Mouse (Mus musculus): ENCODE data around the gene Adarb2.
"Not testable (repeated sequence)": the region's sequence is repeated elsewhere in the genome, so short reads cannot be mapped to it uniquely, and the experiment has no call there.

Adarb2 gene

DNA sequence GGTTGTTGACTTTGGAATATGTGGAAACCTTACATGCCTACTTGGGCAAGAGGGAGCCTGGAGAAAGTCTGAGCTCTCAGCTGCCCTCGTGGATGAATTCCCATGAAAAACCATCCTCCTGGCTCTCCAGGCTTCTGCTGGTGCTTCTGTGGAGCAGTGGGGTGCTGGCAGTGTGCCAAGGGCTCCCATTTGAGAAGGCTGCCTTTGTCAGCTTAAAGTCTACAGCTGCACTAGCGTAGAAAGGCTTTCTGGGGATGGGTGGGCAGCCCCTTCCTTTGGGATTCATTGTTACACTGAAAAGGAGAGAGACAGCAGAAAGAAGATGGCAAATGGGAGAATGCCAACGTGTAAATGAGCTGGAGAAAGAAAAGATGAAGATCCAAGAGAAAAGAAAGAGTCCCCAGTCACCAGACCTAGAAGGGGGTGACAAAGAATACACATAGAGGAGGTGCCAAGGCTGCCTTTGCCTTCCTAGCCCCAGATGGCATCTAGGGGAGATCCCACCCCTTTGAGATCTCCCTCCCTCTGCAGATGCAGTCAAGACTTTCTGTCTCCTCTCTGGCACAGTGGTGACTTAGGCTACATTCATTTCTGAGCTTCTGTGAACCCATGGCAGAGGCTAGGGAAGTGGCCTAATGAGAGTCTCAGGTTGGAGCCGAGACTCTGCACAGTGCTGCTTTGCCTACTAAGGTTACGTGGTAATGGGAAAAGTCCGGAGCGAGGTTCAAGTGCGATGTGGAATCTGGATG, 381.8 kb downstream of the Adarb2 start:
- DNase-seq (ENCODE audit: low read depth, low spot score) = no peak

- DNase-seq (ENCODE audit: low read depth, low spot score) = no peak
Measured at GRCm38 (mm10) chr13:8587447-8587846, 384.8 kb downstream of the Adarb2 start.

- DNase-seq (ENCODE audit: low read depth, low spot score) = no peak
Measured at GRCm38 (mm10) chr13:8590460-8590859, 387.8 kb downstream of the Adarb2 start.

DNA sequence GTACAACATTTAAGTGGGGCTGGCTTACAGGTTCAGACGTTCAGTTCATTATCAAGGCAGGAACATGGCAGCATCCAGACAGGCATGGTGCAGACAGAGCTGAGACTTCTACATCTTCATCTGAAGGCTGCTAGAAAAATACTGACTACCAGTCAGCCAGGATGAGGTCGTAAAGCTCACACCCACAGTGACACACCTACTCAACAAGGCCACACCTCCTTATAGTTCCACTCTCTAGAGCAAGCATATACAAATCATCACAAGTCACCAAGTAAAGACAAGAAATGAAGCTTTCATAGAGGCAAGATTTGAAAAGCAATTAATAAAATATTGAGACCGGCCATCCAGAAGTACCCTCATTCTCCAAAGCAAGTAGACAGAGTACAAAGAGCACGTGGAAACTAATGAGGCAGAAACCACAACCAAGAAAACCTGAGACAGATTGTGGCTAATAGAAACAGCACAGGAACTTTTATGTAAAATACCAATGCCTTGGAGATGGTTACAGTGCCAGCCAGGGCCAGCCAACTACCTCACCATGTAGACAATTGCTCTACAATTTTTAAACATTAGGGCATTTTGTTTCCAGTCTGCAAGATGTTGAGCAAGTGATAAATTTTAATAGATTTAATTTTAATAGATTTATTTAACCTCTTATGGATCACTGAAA, 394.4 kb downstream of the Adarb2 start:
- DNase-seq (ENCODE audit: low read depth, low spot score) = no peak

- no peak for DNase-seq (ENCODE audit: low read depth, low spot score)
Measured at GRCm38 (mm10) chr13:8597647-8598017, 395.0 kb downstream of the Adarb2 start.

GRCm38 (mm10) chr13:8605645-8606044, 403.0 kb downstream of the Adarb2 start:
- no peak for DNase-seq (ENCODE audit: low read depth, low spot score)

- no peak for DNase-seq (ENCODE audit: low read depth, low spot score)
Measured at GRCm38 (mm10) chr13:8608040-8608439, 405.4 kb downstream of the Adarb2 start.

GRCm38 (mm10) chr13:8608918-8609317, 406.3 kb downstream of the Adarb2 start:
- DNase-seq (ENCODE audit: low read depth, low spot score) = not testable (repeated sequence)

- no peak for DNase-seq (ENCODE audit: low read depth, low spot score)
Measured at GRCm38 (mm10) chr13:8610956-8611355, 408.3 kb downstream of the Adarb2 start.

DNA sequence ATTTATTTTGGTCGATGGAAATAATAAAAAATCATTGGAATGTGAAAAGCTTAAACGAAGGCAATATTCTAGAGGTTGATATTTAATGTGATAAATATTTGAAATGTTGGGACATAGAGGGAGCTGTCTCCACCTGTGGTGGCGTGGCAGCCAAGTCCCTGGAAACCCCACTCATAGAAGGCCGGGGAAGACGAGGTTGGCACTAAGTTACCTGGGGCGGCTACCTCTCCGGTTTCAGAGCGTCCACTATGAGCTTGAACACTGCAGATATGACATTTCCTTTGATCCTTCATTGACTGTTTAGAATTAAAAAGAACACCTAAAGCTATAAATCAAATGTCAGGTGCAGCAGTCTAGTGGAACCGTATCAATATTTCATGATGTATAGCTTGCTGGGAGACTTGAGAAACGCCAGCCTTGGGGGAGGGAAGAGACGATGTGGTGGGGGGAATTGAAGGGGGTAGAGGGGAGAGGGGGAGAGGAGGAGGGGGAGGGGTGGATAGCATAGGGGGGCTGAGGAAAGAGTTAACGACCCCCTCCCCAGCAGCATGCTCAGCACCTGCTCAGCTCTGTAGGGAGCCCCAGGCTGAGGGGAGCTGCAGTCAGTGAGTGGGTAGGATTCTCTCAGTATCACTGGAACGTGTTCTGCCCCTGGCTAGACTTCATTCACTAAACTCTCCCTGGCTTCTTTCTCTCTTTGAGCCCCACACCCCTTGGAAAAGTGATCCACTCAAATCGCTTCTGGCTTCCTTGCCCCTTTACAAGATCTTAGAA, 410.1 kb downstream of the Adarb2 start:
- DNase-seq (ENCODE audit: low read depth, low spot score) = no peak

GRCm38 (mm10) chr13:8616685-8617084, 414.0 kb downstream of the Adarb2 start:
- no peak for DNase-seq (ENCODE audit: low read depth, low spot score)

GRCm38 (mm10) chr13:8622263-8622662, 419.6 kb downstream of the Adarb2 start:
- DNase-seq (ENCODE audit: low read depth, low spot score) = no peak

GRCm38 (mm10) chr13:8629565-8629964, 426.9 kb downstream of the Adarb2 start:
- DNase-seq (ENCODE audit: low read depth, low spot score) = no peak

GRCm38 (mm10) chr13:8631618-8632017, 429.0 kb downstream of the Adarb2 start:
- no peak for DNase-seq (ENCODE audit: low read depth, low spot score)

DNA sequence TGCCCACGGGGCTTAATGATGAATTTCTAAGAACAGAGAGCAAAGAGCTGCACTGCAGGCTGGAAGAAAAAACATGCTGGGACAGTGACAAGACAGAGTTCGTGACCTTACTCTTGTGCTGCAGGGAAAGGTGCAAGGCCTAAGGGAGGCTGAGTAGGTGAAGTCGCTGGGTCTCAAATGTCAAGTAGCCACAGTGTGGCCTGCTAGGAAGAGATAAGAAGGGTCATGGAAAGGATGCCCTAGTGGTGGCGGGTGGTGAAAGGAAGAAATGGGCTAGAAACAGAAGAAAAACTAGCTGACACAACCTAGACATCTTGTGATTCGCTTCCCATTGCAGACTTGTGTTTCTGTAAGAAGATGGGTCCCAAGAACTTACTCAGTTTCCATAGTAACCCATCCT, 429.4 kb downstream of the Adarb2 start:
- DNase-seq (ENCODE audit: low read depth, low spot score) = no peak

GRCm38 (mm10) chr13:8633385-8634337, 431.0 kb downstream of the Adarb2 start:
- no peak for DNase-seq (ENCODE audit: low read depth, low spot score)

DNA sequence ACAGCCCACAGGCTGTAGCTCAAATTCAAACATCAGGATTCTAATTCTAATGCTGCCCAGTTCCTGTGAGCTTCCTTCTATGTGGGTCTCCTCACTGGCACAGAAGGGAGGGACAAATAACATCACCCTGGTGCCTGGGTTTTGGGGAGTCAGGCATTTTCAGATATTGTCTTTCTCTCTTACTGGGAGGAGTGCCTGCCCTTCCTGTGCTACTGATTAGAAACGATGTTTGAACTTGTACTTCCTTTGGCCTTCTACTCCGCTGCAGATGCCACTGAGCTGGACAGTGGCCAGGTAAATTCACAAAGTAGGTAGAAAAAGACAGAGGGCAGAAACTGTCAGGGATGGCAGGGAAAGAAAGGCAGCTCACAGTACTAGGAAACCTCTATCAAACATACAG, 439.4 kb downstream of the Adarb2 start:
- no peak for DNase-seq (ENCODE audit: low read depth, low spot score)

- no peak for DNase-seq (ENCODE audit: low read depth, low spot score)
Measured at GRCm38 (mm10) chr13:8643920-8644319, 441.3 kb downstream of the Adarb2 start.

- no peak for DNase-seq (ENCODE audit: low read depth, low spot score)
Measured at GRCm38 (mm10) chr13:8644805-8645679, 442.4 kb downstream of the Adarb2 start.

DNA sequence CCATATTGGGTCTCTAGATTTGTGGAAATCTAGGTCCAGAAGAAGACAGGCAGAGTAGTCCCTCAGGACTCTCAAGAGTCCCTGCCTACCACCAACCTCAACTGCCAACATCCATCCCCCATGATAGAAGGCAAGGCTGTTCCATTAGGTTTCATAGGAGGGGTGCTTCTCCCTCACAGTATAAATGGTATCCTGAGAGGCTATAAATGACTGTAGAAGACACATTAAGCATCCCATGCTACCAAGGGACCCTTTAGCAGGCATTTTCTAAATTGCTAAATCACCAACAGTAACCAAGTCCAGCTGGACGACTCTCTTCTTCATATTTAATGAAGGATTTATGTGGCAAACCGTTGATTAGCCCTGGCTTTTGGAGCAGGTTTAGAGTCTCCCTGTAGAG, 446.6 kb downstream of the Adarb2 start:
- no peak for DNase-seq (ENCODE audit: low read depth, low spot score)

All from embryo, embryonic 11.5 days (tissue).